Mouse (Mus musculus): ENCODE measurements around the gene Mettl16. TPM values are rescaled to one million over a fixed set of nuclear protein-coding genes. Genes with fewer than 3 reads are reported as not detected.
A peak's percentile ranks its signal among the peaks of the same experiment; 100 is the strongest.

Mettl16 gene
- total RNA-seq, 2 experiments from 2014 or later = 1.3 to 9.7 TPM

GRCm38 (mm10) chr11:74841366-74841765 lies 70.7 kb downstream of the Mettl16 start:
- ATAC-seq (replicated peaks; ENCODE audit: low FRiP score, poor library complexity, severe bottlenecking) = no peak

GRCm38 (mm10) chr11:74842045-74842444 lies 71.4 kb downstream of the Mettl16 start:
- ATAC-seq (replicated peaks; ENCODE audit: low FRiP score, poor library complexity, severe bottlenecking) = no peak

- no peak for ATAC-seq (replicated peaks; ENCODE audit: low FRiP score, poor library complexity, severe bottlenecking)
These were observed 72.2 kb downstream of the Mettl16 start for GRCm38 (mm10) chr11:74842656-74843434.

GRCm38 (mm10) chr11:74843435-74843714 lies 72.7 kb downstream of the Mettl16 start:
- no peak for ATAC-seq (replicated peaks; ENCODE audit: low FRiP score, poor library complexity, severe bottlenecking)

GRCm38 (mm10) chr11:74843761-74844160 lies 73.1 kb downstream of the Mettl16 start:
- no peak for ATAC-seq (replicated peaks; ENCODE audit: low FRiP score, poor library complexity, severe bottlenecking)

GRCm38 (mm10) chr11:74845784-74846183 lies 75.2 kb downstream of the Mettl16 start:
- no peak for ATAC-seq (replicated peaks; ENCODE audit: low FRiP score, poor library complexity, severe bottlenecking)

- ATAC-seq (replicated peaks; ENCODE audit: low FRiP score, poor library complexity, severe bottlenecking) = peak; percentile 81
These were observed 77.4 kb downstream of the Mettl16 start for GRCm38 (mm10) chr11:74847919-74848521.

- no peak for ATAC-seq (replicated peaks; ENCODE audit: low FRiP score, poor library complexity, severe bottlenecking)
These were observed 80.5 kb downstream of the Mettl16 start for GRCm38 (mm10) chr11:74850998-74851661.

GRCm38 (mm10) chr11:74857756-74858155 lies 87.1 kb downstream of the Mettl16 start:
- ATAC-seq (replicated peaks; ENCODE audit: low FRiP score, poor library complexity, severe bottlenecking) = no peak

- no peak for ATAC-seq (replicated peaks; ENCODE audit: low FRiP score, poor library complexity, severe bottlenecking)
These were observed 91.5 kb downstream of the Mettl16 start for GRCm38 (mm10) chr11:74862129-74862528.

- ATAC-seq (replicated peaks; ENCODE audit: low FRiP score, poor library complexity, severe bottlenecking) = no peak
These were observed 92.8 kb downstream of the Mettl16 start for GRCm38 (mm10) chr11:74863471-74863870.

GRCm38 (mm10) chr11:74864421-74864820 lies 93.8 kb downstream of the Mettl16 start:
- no peak for ATAC-seq (replicated peaks; ENCODE audit: low FRiP score, poor library complexity, severe bottlenecking)

GRCm38 (mm10) chr11:74865252-74865651 lies 94.6 kb downstream of the Mettl16 start:
- ATAC-seq (replicated peaks; ENCODE audit: low FRiP score, poor library complexity, severe bottlenecking) = no peak

GRCm38 (mm10) chr11:74866640-74867039 lies 96.0 kb downstream of the Mettl16 start:
- ATAC-seq (replicated peaks; ENCODE audit: low FRiP score, poor library complexity, severe bottlenecking) = no peak

- ATAC-seq (replicated peaks; ENCODE audit: low FRiP score, poor library complexity, severe bottlenecking) = no peak
These were observed 96.6 kb downstream of the Mettl16 start for GRCm38 (mm10) chr11:74867181-74867580.

- ATAC-seq (replicated peaks; ENCODE audit: low FRiP score, poor library complexity, severe bottlenecking) = no peak
These were observed 97.6 kb downstream of the Mettl16 start for GRCm38 (mm10) chr11:74868046-74868760.

- no peak for ATAC-seq (replicated peaks; ENCODE audit: low FRiP score, poor library complexity, severe bottlenecking)
These were observed 99.0 kb downstream of the Mettl16 start for GRCm38 (mm10) chr11:74869603-74870002.

GRCm38 (mm10) chr11:74870544-74870943 lies 99.9 kb downstream of the Mettl16 start:
- ATAC-seq (replicated peaks; ENCODE audit: low FRiP score, poor library complexity, severe bottlenecking) = no peak

- ATAC-seq (replicated peaks; ENCODE audit: low FRiP score, poor library complexity, severe bottlenecking) = no peak
These were observed 100.5 kb downstream of the Mettl16 start for GRCm38 (mm10) chr11:74870991-74871622.

GRCm38 (mm10) chr11:74874630-74875029 lies 104.0 kb downstream of the Mettl16 start:
- ATAC-seq (replicated peaks; ENCODE audit: low FRiP score, poor library complexity, severe bottlenecking) = no peak
